Comparison of ENCODE assay signal across 8 mouse cellular contexts in genomic region chr14:74948014-74948396, GRCm38 (mm10). TPM values are rescaled to one million over a fixed set of nuclear protein-coding genes. Genes with fewer than 3 reads are reported as not detected.
DNase-seq lines count a peak whose midpoint lies in the region; ATAC-seq and TF ChIP-seq lines count a peak whose summit lies in the region.

No protein-coding gene starts in this region.

- no peak for TF ChIP-seq CTCF in heart, adult 2 months (IDR thresholded peaks at IDR 0.05)
- TF ChIP-seq CTCF in thymus, adult 2 months (IDR thresholded peaks at IDR 0.05; ENCODE audit: borderline replicate concordance, control insufficient read depth, extremely low read depth, insufficient read depth, low read length, poor library complexity): no peak

- H3K79me2 ChIP-seq in heart, adult 2 months (replicated peaks; ENCODE audit: control insufficient read depth, insufficient read depth, low read length): no peaks in the 10 kb centered on the region

- H3K4me1 ChIP-seq in heart, adult 2 months (ENCODE audit: control insufficient read depth, insufficient read depth, low read length): peaks cover 17% of the 10 kb centered on the region
- H3K4me1 ChIP-seq in thymus, adult 2 months (replicated peaks; ENCODE audit: control insufficient read depth, insufficient read depth, low read length): peaks cover 21% of the 10 kb centered on the region
- peaks cover 44% of the 10 kb centered on the region for H3K4me1 ChIP-seq in liver, embryonic 13.5 days (replicated peaks)

- H3K9ac ChIP-seq in heart, adult 2 months (ENCODE audit: low read depth, low read length): peak overlapping the region; percentile 91
- peak overlapping the region; percentile 87 for H3K9ac ChIP-seq in liver, embryonic 13.5 days

- H3K9me3 ChIP-seq in liver, embryonic 13.5 days (replicated peaks): no peaks in the 10 kb centered on the region

- ATAC-seq in liver, embryonic 13.5 days (ENCODE audit: low read depth): no peak
- ATAC-seq in granulocyte monocyte progenitor cell, adult 5-6 weeks (replicated peaks; ENCODE audit: poor library complexity, severe bottlenecking): no peak

- no peak for DNase-seq in heart, adult 2 months
- no peak for DNase-seq in heart, adult 9 months (ENCODE audit: low spot score in 2 of 2)
- DNase-seq in thymus, adult 2 months: no peak
- DNase-seq in thymus, adult 18-20 months: no peak
- no peak for DNase-seq in liver, embryonic 13.5 days
- no peak for DNase-seq in cerebellum, adult 11 months
- DNase-seq in gastrocnemius, postnatal 10 days: no peak

- H3K27me3 ChIP-seq in heart, adult 2 months (ENCODE audit: control insufficient read depth, insufficient read depth, low read length): no peaks in the 10 kb centered on the region
- H3K27me3 ChIP-seq in thymus, adult 2 months (ENCODE audit: control insufficient read depth, insufficient read depth, low read length): no peaks in the 10 kb centered on the region
- no peaks in the 10 kb centered on the region for H3K27me3 ChIP-seq in liver, embryonic 13.5 days

- no peak for TF ChIP-seq POLR2A in heart, adult 2 months (IDR thresholded peaks at IDR 0.05; ENCODE audit: insufficient read depth, low read depth, low read length)
- no peak for TF ChIP-seq POLR2A in thymus, adult 2 months (IDR thresholded peaks at IDR 0.05; ENCODE audit: control insufficient read depth, extremely low read depth, insufficient read depth, low read length, poor library complexity)

- peaks cover 2% of the 10 kb centered on the region for H3K36me3 ChIP-seq in heart, adult 2 months (ENCODE audit: control insufficient read depth, insufficient read depth, low read length)
- no peaks in the 10 kb centered on the region for H3K36me3 ChIP-seq in thymus, adult 2 months (ENCODE audit: control insufficient read depth, insufficient read depth, low read length)
- no peaks in the 10 kb centered on the region for H3K36me3 ChIP-seq in liver, embryonic 13.5 days

- intact Hi-C loops in heart, adult 2 months (cut with DNase I): loop anchor here (1.0 to 5.0 kb wide), 5 partner anchors 43 to 184 kb away; no protein-coding TSS in a partner anchor

- peak overlapping the region; percentile 99 for H3K4me3 ChIP-seq in heart, adult 2 months
- H3K4me3 ChIP-seq in thymus, adult 2 months (ENCODE audit: control insufficient read depth, insufficient read depth, low read length): peak overlapping the region; percentile 93
- H3K4me3 ChIP-seq in liver, embryonic 13.5 days (replicated peaks): peak overlapping the region; percentile 90

- peak overlapping the region; percentile 95 for H3K4me2 ChIP-seq in liver, embryonic 13.5 days

- no peak for TF ChIP-seq EP300 in heart, adult 2 months (IDR thresholded peaks at IDR 0.05; ENCODE audit: insufficient read depth, low read depth, low read length)

- peak overlapping the region; percentile 96 for H3K27ac ChIP-seq in heart, adult 2 months
- H3K27ac ChIP-seq in thymus, adult 2 months (ENCODE audit: control insufficient read depth, insufficient read depth, low read length): peak overlapping the region; percentile 32; the same call in 1 of the 2 replicates
- H3K27ac ChIP-seq in liver, embryonic 13.5 days: peak overlapping the region; percentile 70

- WGBS in heart, adult 2 months: 15% methylated on average over 13 of the region's 13 CpGs
- WGBS in thymus, adult 2 months: 5% methylated on average over 13 of the region's 13 CpGs
- 11% methylated on average over 13 of the region's 13 CpGs for WGBS in liver, embryonic 13.5 days (ENCODE audit: insufficient replicate concordance)

RNA-seq across cellular contexts. Expression of gene Lrch1, which starts 0.3 kb away (rescaled TPM):
- total RNA-seq in heart, adult 2 months (2021): 10 to 100 TPM; 14.8 to 17.1 TPM
- polyA plus RNA-seq in heart, adult 2 months (2012; rRNA removed): 7.5 and 10.7 TPM in 2 replicates
- polyA plus RNA-seq in thymus, adult 2 months (2012; rRNA removed): 27.5 and 30.1 TPM in 2 replicates
- polyA plus RNA-seq in liver, embryonic 13.5 days (2015; fragmentation: Nextera tagmentation; extraction: Ambion mirVana): 4.3 and 5.3 TPM in 2 replicates
- total RNA-seq in granulocyte monocyte progenitor cell, adult 5-6 weeks (2014; fragmentation: Nextera tagmentation): 11.3 and 12.1 TPM in 2 replicates
- 12.3 and 12.4 TPM in 2 replicates for total RNA-seq in granulocyte monocyte progenitor cell, adult 5-6 weeks (2017)
- total RNA-seq in gastrocnemius, postnatal 10 days (2021): 10 to 100 TPM in 1 of 2 experiments, 1 to 10 TPM in 1; 8.9 to 11.2 TPM

Comparison
In these comparisons a context has a peak if more than half of its experiments do, and no peak if none do; other contexts are left out.
1. H3K27ac ChIP-seq: peak in every context shown above with its lines; median percentile 96 in heart, adult 2 months; 70 in liver, embryonic 13.5 days; 32 in thymus, adult 2 months.